14 mouse cellular contexts compared by ENCODE assay signal in genomic region chr10:122715856-122716255, GRCm38 (mm10). TPM values are rescaled to one million over a fixed set of nuclear protein-coding genes. Genes with fewer than 3 reads are reported as not detected.
DNase-seq lines count a peak whose midpoint lies in the region; ATAC-seq and TF ChIP-seq lines count a peak whose summit lies in the region.
"Had no signal": no experiment of that assay in that cellular context is flagged by ENCODE, and none has a peak within 500 bp of the region (broad histone marks: within the 10 kb centered on the region; RNA-seq: fewer than 3 reads in every experiment).

No protein-coding gene starts in this region.

- WGBS in forebrain, embryonic 16.5 days: 27% methylated on average over 12 of the region's 12 CpGs
- WGBS in midbrain, embryonic 15.5 days: 54% methylated on average over 12 of the region's 12 CpGs
- 76% methylated on average over 12 of the region's 12 CpGs for WGBS in heart, adult 2 months

- no peaks in the 10 kb centered on the region for H3K36me3 ChIP-seq in forebrain, embryonic 16.5 days (ENCODE audit: control insufficient read depth, insufficient read depth)
- H3K36me3 ChIP-seq in midbrain, embryonic 15.5 days (replicated peaks): no peaks in the 10 kb centered on the region
- no peaks in the 10 kb centered on the region for H3K36me3 ChIP-seq in heart, adult 2 months (ENCODE audit: control insufficient read depth, insufficient read depth, low read length)
- H3K36me3 ChIP-seq: limb, embryonic 15.5 days; neural tube, embryonic 12.5 days had no signal

- H3K4me2 ChIP-seq in forebrain, embryonic 16.5 days (ENCODE audit: low read length): peak overlapping the region; percentile 28
- H3K4me2 ChIP-seq in midbrain, embryonic 15.5 days: 0 out of 2 replicates have a peak overlapping the region, but pooled peaks have one; percentile 1
- H3K4me2 ChIP-seq: limb, embryonic 15.5 days; neural tube, embryonic 12.5 days had no signal

- no peak for TF ChIP-seq POLR2A in heart, adult 2 months (IDR thresholded peaks at IDR 0.05; ENCODE audit: insufficient read depth, low read depth, low read length)

- peak overlapping the region; percentile 55 for H3K27ac ChIP-seq in forebrain, embryonic 16.5 days (ENCODE audit: low read length)
- H3K27ac ChIP-seq in midbrain, embryonic 15.5 days: peak overlapping the region; percentile 18
- H3K27ac ChIP-seq in heart, adult 2 months: no peak overlapping the region
- H3K27ac ChIP-seq: kidney, postnatal 0 days; limb, embryonic 15.5 days; neural tube, embryonic 12.5 days had no signal

- no peak overlapping the region for H3K4me3 ChIP-seq in forebrain, embryonic 16.5 days (replicated peaks; ENCODE audit: low read length)
- no peak overlapping the region for H3K4me3 ChIP-seq in midbrain, embryonic 15.5 days
- no peak overlapping the region for H3K4me3 ChIP-seq in heart, adult 2 months
- H3K4me3 ChIP-seq: limb, embryonic 15.5 days; neural tube, embryonic 12.5 days had no signal

- TF ChIP-seq CTCF in heart, adult 2 months (IDR thresholded peaks at IDR 0.05): no peak

- DNase-seq in frontal cortex, adult 2 months (ENCODE audit: extremely low spot score in 1 of 2, low spot score in 1 of 2): peak; percentile 22 to 58
- no peak for DNase-seq in frontal cortex, postnatal 25 days (ENCODE audit: low spot score in 2 of 2)
- DNase-seq in thymus, postnatal 0 days (ENCODE audit: low spot score): no peak
- DNase-seq in heart, adult 2 months: no peak
- no peak for DNase-seq in adipocyte (ENCODE audit: low spot score)
- DNase-seq: adrenal gland, adult 8-10 months; B cell, adult 2 months; lung, postnatal 36 days had no signal

- H3K27me3 ChIP-seq in forebrain, embryonic 16.5 days (replicated peaks; ENCODE audit: control insufficient read depth, insufficient read depth, low read length): no peaks in the 10 kb centered on the region
- no peaks in the 10 kb centered on the region for H3K27me3 ChIP-seq in midbrain, embryonic 15.5 days (replicated peaks)
- H3K27me3 ChIP-seq in heart, adult 2 months (ENCODE audit: control insufficient read depth, insufficient read depth, low read length): no peaks in the 10 kb centered on the region
- H3K27me3 ChIP-seq: limb, embryonic 15.5 days; neural tube, embryonic 12.5 days had no signal

- no peak for TF ChIP-seq EP300 in heart, adult 2 months (IDR thresholded peaks at IDR 0.05; ENCODE audit: insufficient read depth, low read depth, low read length)

- no peaks in the 10 kb centered on the region for H3K9me3 ChIP-seq in forebrain, embryonic 16.5 days (ENCODE audit: control insufficient read depth, low read length)
- no peaks in the 10 kb centered on the region for H3K9me3 ChIP-seq in midbrain, embryonic 15.5 days
- H3K9me3 ChIP-seq: limb, embryonic 15.5 days; neural tube, embryonic 12.5 days had no signal

- H3K9ac ChIP-seq in forebrain, embryonic 16.5 days (replicated peaks; ENCODE audit: low read depth, low read length): peak overlapping the region; percentile 9; the same call in 1 of the 2 replicates
- H3K9ac ChIP-seq in midbrain, embryonic 15.5 days: no peak overlapping the region
- no peak overlapping the region for H3K9ac ChIP-seq in heart, adult 2 months (ENCODE audit: low read depth, low read length)
- H3K9ac ChIP-seq: limb, embryonic 15.5 days; neural tube, embryonic 12.5 days had no signal

- intact Hi-C loops in heart, adult 2 months (cut with DNase I): loop anchor here (5.0 kb wide), 1 partner anchor 34 kb away; no protein-coding TSS in a partner anchor

- ATAC-seq in cerebellum, adult (ENCODE audit: insufficient number of reproducible peaks, low FRiP score, low TSS enrichment): peak; percentile 73
- peak; percentile 40 for ATAC-seq in forebrain, embryonic 16.5 days
- peak; percentile 60 for ATAC-seq in midbrain, embryonic 15.5 days (replicated peaks)

- peaks cover 43% of the 10 kb centered on the region for H3K4me1 ChIP-seq in forebrain, embryonic 16.5 days (replicated peaks; ENCODE audit: control insufficient read depth, insufficient read depth, low read length)
- peaks cover 47% of the 10 kb centered on the region for H3K4me1 ChIP-seq in midbrain, embryonic 15.5 days
- H3K4me1 ChIP-seq in heart, adult 2 months (ENCODE audit: control insufficient read depth, insufficient read depth, low read length): no peaks in the 10 kb centered on the region; the same call in 1 of the 2 replicates
- H3K4me1 ChIP-seq: limb, embryonic 15.5 days had no signal

- H3K79me2 ChIP-seq in heart, adult 2 months (replicated peaks; ENCODE audit: control insufficient read depth, insufficient read depth, low read length): no peaks in the 10 kb centered on the region

RNA-seq across cellular contexts. Expression of gene Ppm1h, which starts 37.3 kb away (rescaled TPM):
- polyA plus RNA-seq in frontal cortex, adult 2 months (2012; rRNA removed): 29.9 and 31.0 TPM in 2 replicates
- 10.7 and 12.2 TPM in 2 replicates for polyA plus RNA-seq in forebrain, embryonic 16.5 days (2015; fragmentation: Nextera tagmentation; extraction: Ambion mirVana)
- polyA plus RNA-seq in midbrain, embryonic 15.5 days (2015; fragmentation: Nextera tagmentation; extraction: Ambion mirVana): 20.7 and 21.4 TPM in 2 replicates
- 55.6 and 67.8 TPM in 2 replicates for polyA plus RNA-seq in thymus, postnatal 0 days (2015; fragmentation: Nextera tagmentation; extraction: Ambion mirVana)
- 1 to 10 TPM; 6.4 to 7.8 TPM for total RNA-seq in heart, adult 2 months (2021)
- polyA plus RNA-seq in heart, adult 2 months (2012; rRNA removed): 4.5 and 7.3 TPM in 2 replicates

Comparison
In these comparisons a context has a peak if more than half of its experiments do, and no peak if none do; other contexts are left out.
1. DNase-seq: peak in frontal cortex, adult 2 months (2 of 2); none in frontal cortex, postnatal 25 days (0 of 2), thymus, postnatal 0 days (single experiment), heart, adult 2 months (0 of 2) and adipocyte (single experiment).
2. Peak in every context shown above with its lines, with median percentiles within 50 percentile points of each other: ATAC-seq.